Comparison of ENCODE assay signal across 23 mouse cellular contexts in the genomic region with DNA sequence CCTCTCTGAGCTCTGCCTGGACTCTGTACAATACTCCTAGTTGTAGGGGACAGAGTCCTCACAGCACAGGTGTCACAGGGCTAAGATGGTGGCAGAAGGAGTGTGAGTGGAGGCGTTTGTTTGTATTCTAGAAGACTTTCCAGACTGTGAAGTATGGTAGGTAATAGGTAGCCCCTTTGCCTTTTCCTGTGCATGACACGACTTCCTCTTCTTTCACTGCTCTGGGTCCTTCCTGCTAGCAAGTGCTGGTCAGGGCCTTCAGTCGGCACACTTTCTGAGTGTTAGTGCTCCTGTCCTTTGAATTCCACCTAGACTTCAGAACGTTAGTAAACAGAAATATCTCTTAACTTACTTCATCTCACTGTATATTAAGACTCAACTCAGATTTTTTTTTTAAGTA.
"Had no signal": no experiment of that assay in that cellular context is flagged by ENCODE, and none has a peak within 500 bp of the region (broad histone marks: within the 10 kb centered on the region; RNA-seq: fewer than 3 reads in every experiment).

No protein-coding gene starts in this region.

- H3K9ac ChIP-seq: heart, embryonic 12.5 days; hindbrain, embryonic 13.5 days; hindbrain, embryonic 15.5 days; limb, embryonic 13.5 days; limb, embryonic 15.5 days; liver, embryonic 12.5 days had no signal

- H3K9me3 ChIP-seq: heart, embryonic 10.5 days; heart, embryonic 12.5 days; hindbrain, embryonic 13.5 days; hindbrain, embryonic 15.5 days; limb, embryonic 13.5 days; limb, embryonic 15.5 days; liver, embryonic 12.5 days had no signal

- H3K4me1 ChIP-seq: heart, embryonic 10.5 days; heart, embryonic 12.5 days; hindbrain, embryonic 13.5 days; hindbrain, embryonic 15.5 days; limb, embryonic 13.5 days; limb, embryonic 15.5 days; liver, embryonic 12.5 days had no signal

- ATAC-seq: hindbrain, postnatal 0 days; intestine, embryonic 16.5 days; liver, embryonic 12.5 days had no signal

- DNase-seq: gastrocnemius, postnatal 14 days; gastrocnemius, postnatal 36 days; heart, adult 18-20 months; heart, postnatal 10 days; heart, postnatal 4 days; kidney, adult 11 months; kidney, adult 2 months; kidney, adult 9 months; kidney, postnatal 10 days; kidney, postnatal 25 days; kidney, postnatal 4 days; layer of hippocampus, postnatal 36 days; left cerebral cortex, postnatal 4 days had no signal

- H3K4me2 ChIP-seq: heart, embryonic 12.5 days; hindbrain, embryonic 13.5 days; hindbrain, embryonic 15.5 days; limb, embryonic 13.5 days; limb, embryonic 15.5 days; liver, embryonic 12.5 days had no signal

- H3K36me3 ChIP-seq: hindbrain, embryonic 13.5 days; hindbrain, embryonic 15.5 days had no signal

- H3K27me3 ChIP-seq: heart, embryonic 12.5 days; hindbrain, embryonic 13.5 days; hindbrain, embryonic 15.5 days; limb, embryonic 13.5 days; limb, embryonic 15.5 days; liver, embryonic 12.5 days had no signal

- H3K4me3 ChIP-seq: heart, embryonic 10.5 days; heart, embryonic 12.5 days; hindbrain, embryonic 13.5 days; hindbrain, embryonic 15.5 days; layer of hippocampus, adult 2 months; limb, embryonic 13.5 days; limb, embryonic 15.5 days; liver, embryonic 12.5 days had no signal

- H3K27ac ChIP-seq: heart, embryonic 10.5 days; hindbrain, embryonic 13.5 days; hindbrain, embryonic 15.5 days; hindbrain, postnatal 0 days; layer of hippocampus, adult 2 months; limb, embryonic 13.5 days; limb, embryonic 15.5 days; liver, embryonic 12.5 days had no signal
